Mouse (Mus musculus) right cerebral cortex, postnatal 36 days (tissue): ENCODE data around the gene Tmub2.

Experiments used
- DNase-seq, 2 experiments: peaks; one replicate each; pipeline ENCODE4 v3.0.0; 2022; ENCODE audit warnings: low spot score in 2 of 2, mixed read lengths in 1 of 2

Tmub2 gene

DNA sequence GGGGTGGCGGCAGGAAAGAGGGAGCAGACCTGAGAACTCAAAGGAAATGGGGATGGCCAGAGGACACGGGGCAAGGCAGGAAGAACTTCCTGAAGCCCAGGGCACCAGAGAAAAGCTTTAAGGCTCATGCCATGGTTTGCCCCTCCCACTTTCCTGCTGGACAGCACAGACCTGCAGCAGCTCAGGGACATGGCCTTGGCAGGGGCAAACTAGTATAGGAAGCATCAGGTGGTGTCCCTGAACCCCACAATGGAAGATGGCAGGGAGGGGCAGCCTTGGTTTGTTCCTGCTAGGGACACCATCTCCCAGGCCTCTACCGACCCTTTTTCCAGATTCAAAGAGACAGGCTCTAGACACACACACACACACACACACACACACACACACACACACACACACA lies 20.6 kb downstream of the Tmub2 start:
- DNase-seq = no peak

DNA sequence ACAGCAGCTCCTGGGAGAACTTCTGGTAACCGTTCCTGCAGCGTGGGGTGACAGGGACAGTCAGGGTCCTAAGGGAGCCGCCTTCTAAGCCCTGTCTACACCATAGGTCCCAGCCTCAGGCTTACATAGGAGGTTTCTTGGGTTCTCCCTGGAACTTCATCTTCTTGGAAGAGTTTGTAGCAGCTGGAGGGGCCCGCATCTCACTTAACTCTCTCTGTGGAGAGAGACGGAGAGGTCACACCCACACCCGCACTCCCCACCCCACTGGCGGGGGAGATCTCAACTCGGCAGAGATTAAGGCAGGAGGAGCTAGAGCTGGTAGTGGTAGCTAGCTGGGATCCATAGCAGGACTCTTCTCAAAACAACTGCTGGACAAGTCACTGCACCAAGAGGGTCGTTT lies 23.4 kb downstream of the Tmub2 start:
- DNase-seq = no peak

DNA sequence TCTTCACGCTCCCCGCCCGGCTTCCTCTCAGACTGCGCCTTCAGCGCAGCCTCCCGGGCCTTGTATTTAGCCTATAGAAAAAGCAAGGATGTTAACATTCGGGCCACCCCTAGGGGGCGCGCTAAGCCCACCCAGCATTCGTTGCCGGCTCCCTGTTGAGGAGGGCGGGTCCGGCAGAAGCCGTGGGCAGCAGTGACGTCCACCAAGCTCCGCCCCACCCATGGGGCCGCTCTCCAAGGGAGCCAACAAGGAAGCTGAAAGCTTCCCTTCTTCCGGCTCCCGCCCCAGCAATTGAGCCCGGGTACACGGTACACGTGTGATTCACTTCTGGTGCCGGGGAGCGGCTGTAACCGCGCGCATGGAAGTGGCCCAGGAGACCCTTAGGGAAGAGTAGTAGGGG lies 24.2 kb downstream of the Tmub2 start:
- DNase-seq = peak; percentile 95

DNA sequence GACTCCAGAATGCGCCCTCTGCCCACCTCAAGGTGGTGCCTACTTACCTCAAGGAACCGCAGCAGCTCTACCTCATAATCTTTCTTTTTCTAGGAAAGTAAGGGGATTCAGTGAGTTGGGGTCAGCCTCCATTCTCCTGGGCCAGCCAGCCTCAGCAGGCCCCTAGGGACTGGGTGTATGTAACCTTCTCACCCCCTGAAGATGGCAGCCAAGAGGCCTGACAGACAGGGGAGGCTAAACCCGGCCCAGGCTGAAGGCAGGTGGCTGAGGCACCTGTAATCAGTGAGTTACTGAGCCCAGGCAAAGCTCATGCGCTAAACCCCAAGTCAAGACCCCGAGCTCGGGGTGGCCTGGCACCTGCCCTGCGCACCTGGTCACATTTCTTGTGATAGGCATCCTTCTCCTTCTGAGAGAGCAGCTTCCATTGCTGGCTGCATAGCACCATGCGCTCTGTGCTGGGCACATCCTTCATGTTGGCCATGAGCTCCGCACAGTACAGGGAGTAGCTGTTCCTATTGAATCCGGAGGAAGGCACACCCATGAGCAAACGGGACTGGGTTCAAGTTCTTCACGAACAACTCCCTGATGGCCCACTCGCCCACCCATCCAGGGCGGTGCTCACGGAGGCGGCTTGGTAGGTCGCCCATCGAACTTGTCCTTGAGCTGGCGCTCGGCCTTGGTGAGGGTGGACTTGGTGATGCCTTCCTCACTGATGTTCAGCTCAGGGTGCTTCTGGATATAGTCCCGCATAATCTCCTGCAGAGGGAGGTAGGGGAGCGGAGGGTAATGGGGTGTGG lies 25.3 kb downstream of the Tmub2 start:
- no peak for DNase-seq

DNA sequence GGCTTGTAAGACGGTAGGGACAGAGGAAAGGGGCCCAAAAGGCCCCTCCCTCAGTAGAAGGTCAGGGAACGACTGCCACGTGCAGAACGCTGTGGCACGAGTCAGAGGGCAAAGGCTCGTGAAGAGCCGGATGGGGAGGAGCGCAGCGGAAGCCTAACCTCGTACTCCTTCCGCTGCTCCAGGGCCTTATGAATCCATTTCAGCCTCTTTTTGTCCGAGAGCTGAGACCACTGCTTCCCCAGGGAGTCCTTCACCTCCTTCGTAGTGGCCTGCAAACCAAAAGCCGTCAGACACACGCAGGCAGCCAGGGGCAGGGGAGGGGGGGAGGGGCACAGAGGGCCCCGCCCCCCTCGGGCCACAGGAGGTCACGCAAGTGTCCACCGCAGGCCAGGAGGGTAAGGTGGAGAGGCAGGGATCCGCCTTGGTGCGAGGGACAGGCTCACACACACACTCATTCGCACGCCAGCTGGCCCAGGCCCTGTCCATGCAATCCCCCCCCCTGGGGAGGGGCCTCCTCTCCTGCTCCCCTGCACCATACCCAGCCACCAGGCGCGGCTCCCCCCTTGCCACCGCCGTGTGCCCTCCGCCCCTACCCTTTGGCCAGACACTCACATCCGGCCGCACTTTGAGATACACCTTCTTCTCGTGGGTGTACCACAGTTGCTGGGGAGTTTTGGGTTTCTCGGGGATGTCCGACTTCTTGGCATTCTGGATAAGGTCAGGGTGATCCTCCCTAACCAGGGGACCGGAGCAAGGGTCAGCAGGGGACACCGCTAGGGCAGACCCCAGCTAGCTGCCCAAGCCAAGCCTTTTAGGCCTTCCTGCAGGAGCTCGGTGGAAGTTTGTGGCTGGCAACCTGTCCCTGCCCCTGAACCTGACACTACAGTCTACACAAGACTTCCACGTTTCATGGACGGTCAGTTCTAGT lies 26.3 kb downstream of the Tmub2 start:
- no peak for DNase-seq

DNA sequence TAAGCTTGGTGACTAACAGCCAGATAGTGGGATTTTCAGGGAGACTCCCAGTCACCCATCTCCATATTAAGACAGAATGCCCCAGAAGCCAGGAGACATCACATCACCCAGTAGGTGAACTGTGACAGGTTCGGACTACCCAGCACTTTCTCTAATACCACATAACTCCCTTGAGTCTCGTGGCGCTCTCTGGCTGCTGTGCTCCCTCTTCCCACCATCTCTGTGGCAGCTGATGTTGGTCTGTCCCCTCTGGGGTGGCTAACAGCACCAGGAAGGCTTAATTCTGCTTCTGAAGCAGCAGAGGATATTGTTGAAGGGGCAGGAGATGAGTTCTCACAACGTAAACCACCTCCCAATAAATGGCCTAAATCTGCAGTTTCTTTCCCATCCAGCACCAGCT lies 27.2 kb downstream of the Tmub2 start:
- DNase-seq = no peak

DNA sequence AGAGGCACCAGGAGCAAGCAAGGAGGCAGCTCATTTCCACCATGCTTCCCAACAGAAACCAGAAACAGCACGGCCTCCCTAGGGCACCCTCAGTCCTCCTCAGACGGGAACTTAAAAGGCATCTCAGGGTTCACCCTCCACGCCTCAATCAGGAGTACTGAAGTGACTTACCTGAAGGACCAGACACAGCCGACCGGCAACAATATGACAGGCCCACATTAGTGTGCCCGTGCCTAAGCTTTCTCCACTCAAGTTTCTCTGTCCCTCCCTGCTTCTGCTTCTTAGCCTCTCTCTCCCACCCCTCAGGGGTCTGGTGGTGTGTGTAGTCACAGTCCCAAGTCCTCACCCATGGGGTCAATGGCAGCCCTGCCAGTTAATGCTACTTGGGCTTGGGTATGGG lies 27.9 kb downstream of the Tmub2 start:
- no peak for DNase-seq

DNA sequence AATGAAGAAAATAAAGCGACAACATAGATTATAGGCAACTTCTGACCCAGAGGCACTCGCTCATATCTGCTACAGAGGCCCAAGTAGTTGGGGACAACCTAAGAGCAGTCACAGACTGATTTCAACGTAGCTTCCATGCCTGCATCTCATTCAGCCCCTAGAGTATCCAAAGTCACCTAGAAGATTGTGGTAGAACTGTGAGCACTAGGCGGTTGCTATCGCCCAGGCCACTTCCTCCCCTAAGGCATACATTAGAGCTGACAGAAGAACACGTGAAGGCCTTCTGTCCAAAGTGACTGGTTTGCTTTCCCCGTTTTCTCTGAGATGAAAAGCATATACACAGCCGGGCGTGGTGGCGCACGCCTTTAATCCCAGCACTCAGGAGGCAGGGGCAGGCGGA lies 29.6 kb downstream of the Tmub2 start:
- DNase-seq = no peak

DNA sequence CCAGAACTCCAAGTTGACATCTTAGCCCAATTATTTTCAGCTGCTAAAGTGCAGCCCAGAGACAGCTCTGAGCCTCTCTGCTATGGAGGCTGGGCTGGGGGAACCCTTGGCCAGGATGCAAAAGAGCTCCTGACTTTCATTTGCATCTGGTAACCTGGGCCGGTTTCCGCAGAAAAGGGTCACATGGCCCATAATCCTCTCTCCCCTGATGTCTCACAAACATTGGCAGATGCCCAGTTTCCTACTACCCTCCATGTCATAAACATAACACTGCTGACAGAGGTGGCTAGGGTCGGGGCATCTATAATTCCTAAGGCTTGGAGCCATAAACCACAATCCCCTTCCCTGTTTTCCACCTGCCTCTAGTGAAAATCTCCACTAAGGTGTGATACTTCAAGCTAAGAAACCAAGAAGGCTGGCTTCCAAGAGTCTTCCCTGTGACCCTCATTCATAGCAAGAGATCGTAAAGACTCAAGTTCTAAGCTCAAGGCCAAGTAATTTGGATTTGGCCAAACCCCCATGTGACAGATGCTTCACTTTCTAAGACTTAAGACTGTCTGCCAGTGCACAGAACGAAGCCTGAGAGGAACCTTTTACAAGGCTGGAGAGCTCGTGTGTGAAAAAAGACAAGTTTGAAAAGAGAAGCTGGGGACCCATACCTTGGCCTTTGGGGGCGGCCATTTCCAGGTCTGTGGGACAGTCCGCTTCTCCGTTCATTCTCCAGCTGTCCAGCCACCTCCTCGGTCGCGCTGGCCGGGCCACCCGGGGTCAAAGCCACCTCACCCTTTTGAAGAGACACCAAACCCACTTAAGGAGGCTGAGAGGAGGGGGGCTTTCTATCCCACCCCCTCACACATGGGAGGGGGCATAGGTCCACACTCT lies 31.2 kb downstream of the Tmub2 start:
- no peak for DNase-seq

DNA sequence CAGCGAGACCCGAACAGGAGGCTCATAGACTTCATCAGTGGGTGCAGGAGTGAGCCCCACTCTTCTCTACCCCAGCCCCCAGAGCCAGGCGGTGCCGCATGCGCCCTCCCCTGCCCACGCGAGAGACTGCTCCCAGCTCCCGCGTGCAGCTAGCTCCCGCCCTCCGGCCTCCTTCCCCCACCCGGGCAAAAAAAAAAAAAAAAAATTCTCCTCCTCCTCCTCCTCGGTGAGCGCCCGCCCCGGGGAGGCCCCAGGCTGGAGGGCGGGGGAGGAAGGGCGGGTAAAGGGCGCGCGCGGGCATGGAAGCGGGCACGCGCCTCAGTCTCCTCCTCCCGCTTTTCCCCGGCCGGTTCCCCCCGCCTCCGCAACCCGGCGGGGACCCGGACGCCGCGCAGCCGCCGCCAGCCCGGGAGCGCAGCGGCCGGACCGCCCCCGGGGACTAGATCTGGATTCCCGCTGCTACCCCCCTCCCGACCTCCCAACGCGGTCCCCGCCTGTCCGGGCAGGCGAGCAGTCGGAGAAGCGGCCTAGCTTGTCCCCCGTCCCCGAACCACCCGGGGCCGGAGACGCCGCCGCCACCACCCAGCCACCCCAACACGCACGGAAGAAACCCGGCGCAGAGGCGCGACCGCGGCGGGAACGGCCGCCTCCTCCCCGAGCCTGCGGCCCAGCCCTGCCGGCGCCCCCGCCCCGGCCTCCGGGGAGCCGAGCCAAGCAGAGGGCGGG lies 32.0 kb downstream of the Tmub2 start:
- DNase-seq = peak; percentile 72 to 81

DNA sequence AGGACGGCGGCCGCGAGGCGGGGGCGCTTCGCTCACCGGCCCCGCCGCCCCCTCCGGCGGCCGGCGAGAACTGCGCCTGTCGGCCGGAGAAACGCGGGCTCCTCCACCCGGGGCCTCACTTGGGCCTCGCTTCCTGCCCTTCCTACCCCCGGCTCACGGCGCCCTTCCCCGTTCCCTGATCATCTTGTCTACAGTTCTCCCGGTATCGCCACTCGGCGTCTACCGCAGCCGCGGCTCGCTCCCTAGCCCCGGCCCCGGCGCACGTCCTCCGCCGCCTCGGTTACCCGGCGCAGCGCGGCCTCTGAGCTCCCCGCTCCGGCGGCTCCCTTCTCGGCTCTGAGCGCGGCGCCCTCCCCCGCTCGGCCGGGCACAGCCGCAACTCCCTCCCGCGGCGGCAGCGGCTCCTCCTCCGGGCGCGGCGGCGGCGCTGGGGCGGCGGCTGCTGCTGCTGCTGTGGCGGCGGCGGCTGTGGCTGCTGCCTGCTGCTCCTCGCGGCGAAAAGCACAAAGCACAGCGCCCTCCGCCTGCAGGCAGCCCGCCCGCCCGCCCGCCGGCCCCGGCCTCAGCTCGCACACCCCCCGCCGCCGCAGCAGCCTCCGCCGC lies 32.7 kb downstream of the Tmub2 start:
- peak in 1 of 2 experiments; percentile 45 for DNase-seq

DNA sequence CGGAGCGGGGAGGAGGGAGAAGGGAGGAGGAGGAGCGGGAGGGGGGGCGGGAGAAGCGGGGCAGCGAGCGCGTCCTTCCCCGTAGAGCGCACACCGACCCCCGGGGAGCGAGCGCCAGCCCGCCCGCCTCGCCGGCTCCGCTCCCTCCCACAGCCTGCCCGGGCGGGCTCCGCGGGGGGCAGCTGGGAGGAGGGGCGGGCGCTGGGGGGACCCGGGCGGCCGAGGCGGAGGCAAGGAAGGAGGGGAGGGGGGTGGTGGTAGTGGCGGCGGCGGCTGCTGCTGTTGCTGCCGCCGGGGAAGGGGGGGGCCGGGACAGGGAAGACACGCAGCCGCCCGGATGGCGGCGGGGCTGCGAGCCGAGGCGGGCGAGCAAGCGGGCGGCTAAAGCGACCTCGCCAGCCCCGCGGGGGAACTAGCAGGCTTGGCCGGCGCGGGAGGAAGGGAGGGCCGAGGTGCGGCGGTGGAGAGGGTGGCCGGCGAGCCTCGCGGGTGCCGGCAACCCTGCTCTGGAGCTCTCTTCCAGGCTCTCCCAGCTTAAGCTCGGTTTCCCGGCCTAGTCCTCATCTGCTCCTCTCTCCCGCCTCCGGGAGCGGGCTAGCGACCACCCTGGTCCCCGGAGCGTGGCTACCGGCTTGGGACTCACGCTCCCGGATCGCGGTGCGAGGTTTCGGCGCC lies 33.3 kb downstream of the Tmub2 start:
- peak in 1 of 2 experiments; percentile 29 for DNase-seq

DNA sequence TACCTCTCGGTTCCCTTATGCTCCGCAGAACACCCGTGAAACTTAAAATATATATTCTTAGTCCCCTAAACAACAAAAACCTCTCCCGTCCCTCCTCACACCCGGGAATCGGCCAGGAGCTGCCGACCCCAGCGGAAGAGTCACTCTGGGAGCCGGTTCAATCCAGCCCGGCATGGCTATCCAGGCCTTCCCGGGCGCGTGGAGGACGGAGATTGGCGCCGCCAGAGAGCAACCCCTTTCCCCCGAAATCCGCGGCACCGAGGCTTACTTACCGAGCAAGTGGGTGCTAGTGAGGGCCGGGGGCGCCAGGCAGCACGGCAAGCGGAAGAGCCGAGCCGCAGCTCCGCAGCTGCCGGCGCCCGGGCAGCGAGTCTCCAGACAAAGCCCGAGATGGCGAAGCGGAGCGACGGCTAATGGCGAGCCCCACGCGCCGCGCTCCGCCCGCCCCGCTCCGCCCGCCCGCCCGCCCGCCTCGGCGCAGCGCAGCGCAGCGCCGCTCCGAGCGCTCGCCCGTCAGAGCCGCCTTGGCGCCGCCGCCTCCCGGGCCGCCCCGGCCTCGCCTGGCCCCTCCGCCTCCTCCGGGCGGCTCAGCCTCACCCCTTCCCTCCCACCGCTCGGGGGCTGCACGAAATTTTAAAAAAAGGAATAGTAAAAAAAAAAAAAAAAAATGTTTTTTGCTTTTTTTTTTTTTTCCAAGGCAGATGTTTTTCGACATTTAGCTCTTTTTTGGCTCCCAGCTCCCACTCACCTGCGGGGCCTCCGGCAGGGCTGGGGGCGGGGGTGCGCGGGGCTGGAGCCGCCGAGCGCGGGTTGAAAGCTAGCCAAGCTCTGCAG lies 34.1 kb downstream of the Tmub2 start:
- peak in 1 of 2 experiments; percentile 25 for DNase-seq

DNA sequence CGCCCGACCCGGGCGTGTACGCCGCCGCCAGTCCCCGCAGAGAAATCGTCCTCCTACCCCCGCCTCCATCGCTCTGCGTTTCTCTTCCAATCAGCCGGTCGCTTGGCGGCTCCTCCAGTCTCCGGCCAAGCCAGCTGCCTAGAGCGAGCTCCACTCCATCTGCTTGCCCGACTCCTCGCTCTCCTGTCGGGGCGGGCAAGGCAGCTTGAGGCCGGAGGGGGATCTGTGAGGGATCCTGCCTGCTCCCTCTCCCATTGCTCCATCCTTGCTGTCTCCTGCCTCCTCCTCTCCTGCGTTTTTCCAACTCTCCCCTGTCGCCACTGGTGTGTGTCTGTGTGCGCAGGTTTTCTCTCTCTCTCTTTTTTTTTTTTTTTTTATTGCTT lies 34.7 kb downstream of the Tmub2 start, which contains the start of gene Ubtf:
Ubtf (minus strand) TSS at position 333 of the 383 bp plus-strand sequence.
- peak; percentile 77 to 82 for DNase-seq

DNA sequence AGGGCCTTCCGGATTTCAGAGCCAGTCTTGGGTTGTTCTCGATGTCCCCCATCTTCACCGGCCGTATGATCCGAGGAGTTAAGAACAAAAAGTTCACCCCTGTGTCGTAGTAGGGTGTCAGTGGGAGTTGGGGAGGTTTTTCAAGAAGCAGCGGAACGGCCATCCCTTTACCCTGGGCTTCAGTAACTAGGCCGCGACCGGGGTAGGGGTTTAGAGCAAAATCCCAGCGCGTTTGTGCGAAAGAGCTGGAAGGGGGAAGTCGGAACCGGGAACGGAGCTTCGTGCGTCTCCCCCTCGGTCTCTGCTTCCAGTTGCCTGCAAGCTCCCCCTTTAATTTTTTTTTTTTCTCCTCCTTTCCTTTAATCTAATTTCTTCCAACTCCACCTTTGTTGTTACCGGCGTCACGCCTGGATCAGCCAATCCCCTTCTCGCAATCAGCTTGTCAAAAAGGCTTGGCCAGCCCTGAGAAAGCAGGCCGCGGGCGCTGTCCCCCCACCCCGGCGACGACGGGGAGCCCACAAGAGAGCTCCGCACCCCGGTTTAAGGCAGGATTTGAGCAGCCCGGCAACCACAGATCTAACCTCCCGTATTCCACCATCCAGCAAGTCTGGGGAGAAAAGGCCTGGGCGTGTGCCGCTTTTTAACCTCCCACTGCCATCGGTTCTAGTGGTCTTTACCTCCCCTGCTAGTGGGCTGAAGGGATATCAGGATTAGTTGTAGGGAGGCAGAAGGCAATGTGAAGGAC lies 35.4 kb downstream of the Tmub2 start:
- peak; percentile 92 to 93 for DNase-seq

DNA sequence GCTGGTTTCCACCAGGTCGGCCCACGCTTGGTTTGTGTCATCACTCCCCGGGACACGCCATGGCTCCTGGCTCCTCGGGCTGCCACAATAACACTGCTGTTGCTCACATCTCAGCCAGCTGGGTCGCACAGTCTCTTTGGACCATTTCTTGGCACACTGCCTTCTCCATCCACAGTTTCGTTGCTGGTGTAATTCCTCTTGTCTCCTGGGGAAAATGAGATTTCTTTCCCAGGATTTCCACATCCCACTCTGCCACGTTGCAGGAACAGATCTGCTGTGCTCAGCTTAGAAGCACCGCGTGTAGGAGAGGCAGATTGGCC lies 35.9 kb downstream of the Tmub2 start:
- DNase-seq = peak; percentile 76 to 81

DNA sequence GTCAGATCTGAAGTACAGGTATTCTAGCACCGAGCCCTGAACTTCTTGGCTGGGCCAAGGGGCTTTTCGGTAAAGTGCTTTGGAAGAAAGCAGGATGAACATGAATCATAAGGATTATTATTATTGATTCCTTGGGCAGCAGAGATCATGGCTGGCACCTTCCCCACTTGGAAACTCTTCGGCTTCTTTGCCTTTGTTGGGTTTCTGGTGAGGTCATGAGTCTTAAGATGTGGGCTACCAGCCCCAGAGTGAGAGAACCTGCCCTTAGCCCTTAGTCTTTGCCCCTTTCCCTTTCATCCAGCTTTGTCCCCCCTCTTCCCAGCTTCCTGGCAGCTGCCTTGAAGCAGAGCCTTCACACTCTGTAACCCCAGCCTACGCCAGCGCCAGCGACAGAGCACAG lies 37.2 kb downstream of the Tmub2 start:
- no peak for DNase-seq

DNA sequence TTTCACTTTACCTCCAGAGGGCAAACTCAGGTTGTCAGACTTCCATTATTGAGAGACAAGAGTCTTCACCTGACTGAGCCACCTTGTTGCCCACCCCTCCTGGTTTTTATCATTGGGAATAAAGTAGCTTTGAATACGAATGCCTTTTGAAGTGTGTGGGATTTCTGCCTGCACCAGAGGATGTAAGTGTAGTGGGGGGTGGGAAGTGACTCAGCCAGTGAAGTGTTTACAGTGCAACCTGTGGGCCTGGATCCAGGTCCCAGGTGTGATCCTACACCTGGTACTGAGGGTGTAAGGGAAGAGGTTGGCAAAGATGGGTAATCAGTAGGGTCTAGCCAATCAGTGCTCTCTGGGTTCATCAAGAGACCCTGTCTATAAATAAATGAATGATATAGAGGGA lies 38.8 kb downstream of the Tmub2 start:
- no peak for DNase-seq

DNA sequence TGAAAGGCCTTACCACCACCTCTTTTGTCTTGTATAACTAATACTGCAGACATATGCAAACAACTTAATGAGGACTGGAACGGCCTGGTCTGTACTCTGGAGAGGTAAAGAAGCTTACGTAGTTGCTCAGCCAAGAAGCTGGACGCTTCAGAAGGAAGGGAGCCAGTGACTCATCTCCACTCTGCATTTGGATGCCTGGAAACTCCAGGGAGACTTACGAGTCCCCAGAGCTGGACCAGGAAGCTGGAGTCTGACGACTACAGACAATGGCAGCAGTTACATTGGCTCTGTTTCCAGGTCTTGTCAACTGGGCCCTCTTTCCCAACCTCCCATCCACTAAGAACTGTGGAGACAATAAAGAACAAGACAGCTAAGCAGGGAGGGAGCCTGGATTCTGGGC lies 42.5 kb downstream of the Tmub2 start:
- DNase-seq = no peak
